Mouse (Mus musculus) embryonic fibroblast, embryonic 13.5 days (primary cell): ENCODE data around the gene Aqp9.

ENCODE experiments used
- CTCF ChIP-seq: IDR thresholded peaks from 2 replicates; pipeline ENCODE4 v1.5.1; 2011; ENCODE audit warnings: mild to moderate bottlenecking, control low read depth, low read length, moderate library complexity, borderline replicate concordance; ENCODE audit not compliant: insufficient read depth
- POLR2A ChIP-seq: IDR thresholded peaks from 2 replicates; pipeline ENCODE4 v1.6.1; 2011; ENCODE audit warnings: low read depth, mild to moderate bottlenecking, control low read depth, low read length, moderate library complexity

- TF ChIP-seq CTCF (no peak), POLR2A (no peak)
These were observed 11.7 kb upstream of the Aqp9 start for GRCm38 (mm10) chr9:71179964-71180700.
